Mouse (Mus musculus) heart, adult 18-20 months (tissue): ENCODE results near the gene Cbr4. TPM values are rescaled to one million over a fixed set of nuclear protein-coding genes. Genes with fewer than 3 reads are reported as not detected.

Experiments
- DNase-seq, 2 experiments: peaks; one replicate each; pipeline ENCODE4 v3.0.0; 2021 to 2022; ENCODE audit warnings: mixed read lengths in 1 of 2
- total RNA-seq, 2 experiments: library from RNA; stranded (reverse); gene quantifications; 2 replicates each; pipeline ENCODE4 v1.2.3; 2021

Gene Cbr4
- total RNA-seq, 2 experiments from 2014 or later, result 83.9 to 91.3 TPM

DNA sequence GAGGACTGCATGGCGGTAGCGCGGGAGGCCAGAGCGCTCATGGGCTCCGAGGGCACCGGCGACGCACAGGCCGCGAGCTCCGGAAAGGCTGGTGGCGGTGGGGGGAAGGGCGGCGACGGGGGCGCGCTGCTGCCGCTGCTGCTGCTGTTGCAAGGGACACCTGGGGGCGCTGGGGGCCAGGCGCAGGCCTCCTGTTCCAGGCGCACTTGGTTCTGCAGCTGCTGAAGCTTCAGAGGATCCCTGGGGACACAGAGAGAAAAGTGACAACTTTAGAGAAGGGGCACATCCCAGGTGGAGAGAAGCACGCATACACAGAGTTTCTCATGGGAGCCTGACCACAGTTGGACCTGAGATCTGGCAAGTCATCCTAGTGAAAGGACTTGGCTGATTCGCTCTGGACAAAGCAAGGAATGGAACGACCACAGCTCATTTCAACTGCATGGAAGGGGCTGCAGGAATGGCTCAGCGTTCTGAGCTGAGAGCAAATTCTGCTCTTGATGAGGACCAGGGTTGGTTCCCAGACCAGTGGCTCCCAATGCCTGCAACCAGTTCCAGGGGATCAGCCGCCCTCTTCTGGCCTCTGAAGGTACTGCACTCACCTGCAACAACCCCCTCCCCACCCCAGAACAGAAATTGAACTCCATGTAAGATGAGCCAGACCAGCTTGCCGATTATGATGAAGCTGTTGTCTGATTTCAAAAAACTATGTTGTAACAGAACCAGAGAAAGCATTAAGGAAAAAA, 62.6 kb downstream of the Cbr4 start:
- DNase-seq, result no peak

DNA sequence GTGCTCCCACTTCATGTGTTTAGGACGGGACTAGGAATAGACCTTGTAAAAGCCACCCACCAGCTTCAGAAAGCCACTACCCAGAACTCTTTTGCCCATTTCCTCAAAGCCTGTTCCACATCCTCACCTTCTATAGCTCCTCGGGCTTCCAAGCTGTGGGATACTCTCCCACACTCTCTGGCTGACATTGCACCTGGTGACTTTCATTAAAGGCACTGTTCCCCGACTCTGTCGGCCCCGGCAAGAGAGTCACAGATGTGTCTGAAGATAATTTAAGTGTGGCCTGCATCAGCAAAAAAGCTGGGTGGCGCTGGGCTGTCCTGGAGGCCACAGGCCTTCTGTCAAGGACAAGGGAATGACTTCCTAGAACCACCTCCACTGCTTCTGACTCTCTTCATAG, 64.7 kb downstream of the Cbr4 start:
- no peak for DNase-seq

- DNase-seq, result no peak
Measured at GRCm38 (mm10) chr8:61552755-61553402, 65.3 kb downstream of the Cbr4 start.

DNA sequence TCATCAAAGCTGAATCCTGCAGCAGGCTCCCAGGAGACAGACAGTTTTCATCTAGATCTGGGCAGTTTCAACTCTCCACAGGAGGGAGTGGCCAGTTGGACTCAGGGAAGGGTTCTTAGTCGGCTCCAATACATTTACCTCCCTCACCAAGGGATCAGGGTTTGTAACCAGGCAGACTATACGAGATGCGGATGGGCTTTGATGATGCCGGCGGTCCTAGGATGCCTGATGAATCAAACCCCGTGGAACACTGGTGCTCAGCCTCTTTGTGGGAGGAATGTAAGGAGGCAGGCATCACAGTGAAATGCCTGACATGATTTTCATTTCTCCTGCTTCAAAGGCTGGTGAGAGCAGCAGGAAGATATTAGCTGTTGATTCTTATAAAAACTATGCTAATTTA, 67.8 kb downstream of the Cbr4 start:
- DNase-seq, result no peak

DNA sequence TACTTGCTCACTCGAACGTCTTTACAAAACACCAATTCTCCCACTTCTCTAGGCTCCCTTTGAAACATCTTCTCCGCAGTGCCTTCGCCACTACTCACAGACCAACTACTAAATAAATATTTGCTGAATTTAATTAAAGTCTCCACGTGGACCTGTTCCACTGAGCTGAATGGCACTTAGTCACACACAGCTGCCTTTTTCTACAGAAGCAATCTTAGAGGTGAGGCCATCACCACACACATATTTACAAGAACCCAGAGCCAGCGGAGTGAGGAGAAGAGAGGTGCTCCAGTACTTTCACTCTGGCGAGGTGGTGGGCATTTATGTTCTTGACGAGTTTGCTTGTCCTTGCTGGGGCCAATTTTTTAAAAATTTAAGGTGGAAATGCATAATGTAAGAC, 68.7 kb downstream of the Cbr4 start:
- DNase-seq, result no peak
